Comparison of ENCODE assay signal across 17 mouse cellular contexts in genomic region chr6:142856258-142856874, GRCm38 (mm10). TPM values are rescaled to one million over a fixed set of nuclear protein-coding genes. Genes with fewer than 3 reads are reported as not detected.
DNase-seq lines count a peak whose midpoint lies in the region; ATAC-seq and TF ChIP-seq lines count a peak whose summit lies in the region.
"Had no signal": no experiment of that assay in that cellular context is flagged by ENCODE, and none has a peak within 500 bp of the region (broad histone marks: within the 10 kb centered on the region; RNA-seq: fewer than 3 reads in every experiment).

No protein-coding gene starts in this region.

- H3K79me2 ChIP-seq in heart, adult 2 months (replicated peaks; ENCODE audit: control insufficient read depth, insufficient read depth, low read length) = no peaks in the 10 kb centered on the region
- no peaks in the 10 kb centered on the region for H3K79me2 ChIP-seq in CH12.LX (replicated peaks; ENCODE audit: control insufficient read depth, extremely low read depth, insufficient read depth, poor library complexity, severe bottlenecking)

- no peaks in the 10 kb centered on the region for H3K27me3 ChIP-seq in heart, embryonic 10.5 days (ENCODE audit: insufficient read depth, poor library complexity, severe bottlenecking)
- no peaks in the 10 kb centered on the region for H3K27me3 ChIP-seq in heart, adult 2 months (ENCODE audit: control insufficient read depth, insufficient read depth, low read length)
- H3K27me3 ChIP-seq in CH12.LX (replicated peaks) = no peaks in the 10 kb centered on the region
- H3K27me3 ChIP-seq in forebrain, embryonic 16.5 days (replicated peaks; ENCODE audit: control insufficient read depth, insufficient read depth, low read length) = no peaks in the 10 kb centered on the region
- H3K27me3 ChIP-seq in midbrain, embryonic 11.5 days (ENCODE audit: control insufficient read depth, insufficient read depth, low read length) = no peaks in the 10 kb centered on the region
- H3K27me3 ChIP-seq: stomach, embryonic 15.5 days had no signal

- in situ Hi-C loops in CH12.LX (cut with MboI; ENCODE audit: low pct_ligation_motif_present, low pct_unique_long_range_greater_than_20kb, low sequenced_read_pairs) = loop anchor here (25.0 kb wide), 1 partner anchor 106 kb away; the partner anchor contains the start of gene St8sia1

- dilution Hi-C loops in CH12.LX (cut with MboI; ENCODE audit: extremely low pct_ligation_motif_present, extremely low pct_unique_long_range_greater_than_20kb, low sequenced_read_pairs) = no loop called here

- H3K4me3 ChIP-seq in heart, embryonic 10.5 days = no peak overlapping the region
- H3K4me3 ChIP-seq in heart, adult 2 months = no peak overlapping the region
- no peak overlapping the region for H3K4me3 ChIP-seq in CH12.LX (replicated peaks in 1 of 3; ENCODE audit: low read depth in 2 of 3, low read length in 2 of 3, poor library complexity in 1 of 3)
- no peak overlapping the region for H3K4me3 ChIP-seq in forebrain, embryonic 16.5 days (replicated peaks; ENCODE audit: low read length)
- H3K4me3 ChIP-seq in midbrain, embryonic 11.5 days (ENCODE audit: low read depth, low read length) = no peak overlapping the region
- H3K4me3 ChIP-seq: stomach, embryonic 15.5 days had no signal

- no peaks in the 10 kb centered on the region for H3K36me3 ChIP-seq in heart, embryonic 10.5 days
- H3K36me3 ChIP-seq in heart, adult 2 months (ENCODE audit: control insufficient read depth, insufficient read depth, low read length) = no peaks in the 10 kb centered on the region
- H3K36me3 ChIP-seq in CH12.LX (replicated peaks in 1 of 2; ENCODE audit: control insufficient read depth in 1 of 2, insufficient read depth in 1 of 2, low read length in 1 of 2) = no peaks in the 10 kb centered on the region
- H3K36me3 ChIP-seq in forebrain, embryonic 16.5 days (ENCODE audit: control insufficient read depth, insufficient read depth) = no peaks in the 10 kb centered on the region
- H3K36me3 ChIP-seq in midbrain, embryonic 11.5 days (ENCODE audit: control insufficient read depth, insufficient read depth, low read length) = no peaks in the 10 kb centered on the region
- H3K36me3 ChIP-seq: stomach, embryonic 15.5 days had no signal

- TF ChIP-seq RAD21 in CH12.LX (IDR thresholded peaks at IDR 0.05; ENCODE audit: low read depth, low read length) = no peak

- H3K4me1 ChIP-seq in heart, embryonic 10.5 days = peaks cover 13% of the 10 kb centered on the region
- no peaks in the 10 kb centered on the region for H3K4me1 ChIP-seq in heart, adult 2 months (ENCODE audit: control insufficient read depth, insufficient read depth, low read length)
- peaks cover 7 to 29% of the 10 kb centered on the region in 2 experiments for H3K4me1 ChIP-seq in CH12.LX (ENCODE audit: control insufficient read depth in 1 of 2, insufficient read depth in 2 of 2)
- H3K4me1 ChIP-seq in forebrain, embryonic 16.5 days (replicated peaks; ENCODE audit: control insufficient read depth, insufficient read depth, low read length) = no peaks in the 10 kb centered on the region
- H3K4me1 ChIP-seq in midbrain, embryonic 11.5 days (ENCODE audit: control insufficient read depth, insufficient read depth, low read length) = no peaks in the 10 kb centered on the region
- H3K4me1 ChIP-seq: stomach, embryonic 15.5 days had no signal

- TF ChIP-seq CTCF in heart, adult 2 months (IDR thresholded peaks at IDR 0.05) = no peak
- no peak for TF ChIP-seq CTCF in CH12.LX (conservative IDR thresholded peaks at IDR 0.05 in 1 of 2, IDR thresholded peaks at IDR 0.05 in 1 of 2; ENCODE audit: low read depth in 2 of 2, low read length in 2 of 2)

- H3K27ac ChIP-seq in heart, embryonic 10.5 days = no peak overlapping the region
- H3K27ac ChIP-seq in heart, adult 2 months = no peak overlapping the region
- no peak overlapping the region for H3K27ac ChIP-seq in CH12.LX (ENCODE audit: insufficient read depth, low read depth)
- H3K27ac ChIP-seq in forebrain, embryonic 16.5 days (ENCODE audit: low read length) = no peak overlapping the region
- no peak overlapping the region for H3K27ac ChIP-seq in midbrain, embryonic 11.5 days (ENCODE audit: low read depth, low read length)
- H3K27ac ChIP-seq: kidney, postnatal 0 days; stomach, embryonic 15.5 days had no signal

- no peak overlapping the region for H3K9ac ChIP-seq in heart, adult 2 months (ENCODE audit: low read depth, low read length)
- no peak overlapping the region for H3K9ac ChIP-seq in CH12.LX (ENCODE audit: insufficient read depth, low read depth)
- no peak overlapping the region for H3K9ac ChIP-seq in forebrain, embryonic 16.5 days (replicated peaks; ENCODE audit: low read depth, low read length)
- H3K9ac ChIP-seq in midbrain, embryonic 11.5 days (ENCODE audit: low read length) = no peak overlapping the region
- H3K9ac ChIP-seq: stomach, embryonic 15.5 days had no signal

- TF ChIP-seq EP300 in heart, adult 2 months (IDR thresholded peaks at IDR 0.05; ENCODE audit: insufficient read depth, low read depth, low read length) = no peak
- no peak for TF ChIP-seq EP300 in CH12.LX (IDR thresholded peaks at IDR 0.05; ENCODE audit: low read length)

- H3K4me2 ChIP-seq in CH12.LX (ENCODE audit: insufficient read depth, low read depth, poor library complexity, severe bottlenecking) = no peak overlapping the region
- no peak overlapping the region for H3K4me2 ChIP-seq in forebrain, embryonic 16.5 days (ENCODE audit: low read length)
- H3K4me2 ChIP-seq in midbrain, embryonic 11.5 days = no peak overlapping the region
- H3K4me2 ChIP-seq: stomach, embryonic 15.5 days had no signal

- intact Hi-C loops in heart, adult 2 months (cut with DNase I) = no loop called here

- 70% methylated on average over 3 of the region's 3 CpGs for WGBS in heart, embryonic 10.5 days
- WGBS in heart, adult 2 months = 70% methylated on average over 3 of the region's 3 CpGs
- WGBS in forebrain, embryonic 16.5 days = 69% methylated on average over 3 of the region's 3 CpGs
- 73% methylated on average over 3 of the region's 3 CpGs for WGBS in midbrain, embryonic 11.5 days

- DNase-seq in heart, embryonic 10.5 days (ENCODE audit: low spot score) = peak; percentile 47
- DNase-seq in heart, adult 2 months = no peak
- DNase-seq in CH12.LX (ENCODE audit: extremely low read depth) = no peak
- DNase-seq in midbrain, embryonic 11.5 days (ENCODE audit: low spot score, missing footprints) = no peak
- no peak for DNase-seq in cerebellum, postnatal 36 days
- no peak for DNase-seq in ovary, postnatal 10 days (ENCODE audit: low spot score)
- DNase-seq in kidney, postnatal 25 days = no peak
- DNase-seq: adrenal gland, postnatal 10 days; embryo, embryonic 11 days; gastrocnemius, postnatal 36 days; heart, postnatal 10 days; layer of hippocampus, postnatal 36 days; lung, postnatal 10 days had no signal

- peak; percentile 34; the same call in 1 of the 2 replicates for ATAC-seq in forebrain, embryonic 16.5 days
- peak; percentile 64 for ATAC-seq in midbrain, embryonic 11.5 days (ENCODE audit: low FRiP score)

- TF ChIP-seq POLR2A in heart, adult 2 months (IDR thresholded peaks at IDR 0.05; ENCODE audit: insufficient read depth, low read depth, low read length) = no peak
- TF ChIP-seq POLR2A in CH12.LX (IDR thresholded peaks at IDR 0.05; ENCODE audit: low read depth, low read length) = no peak

- H3K9me3 ChIP-seq in heart, embryonic 10.5 days = no peaks in the 10 kb centered on the region
- H3K9me3 ChIP-seq in CH12.LX (replicated peaks; ENCODE audit: low read length) = no peaks in the 10 kb centered on the region
- H3K9me3 ChIP-seq in forebrain, embryonic 16.5 days (ENCODE audit: control insufficient read depth, low read length) = no peaks in the 10 kb centered on the region
- H3K9me3 ChIP-seq in midbrain, embryonic 11.5 days (ENCODE audit: control insufficient read depth, low read length) = no peaks in the 10 kb centered on the region
- H3K9me3 ChIP-seq: stomach, embryonic 15.5 days had no signal

TF ChIP-seq in CH12.LX, 34 proteins besides CTCF, POLR2A, EP300 and RAD21:
- TF ChIP-seq IRF4 (IDR thresholded peaks at IDR 0.05; ENCODE audit: low read depth, low read length) (0 out of 2 replicates have a peak, but pooled peaks have one; percentile 4), JUND (conservative IDR thresholded peaks at IDR 0.05; ENCODE audit: low read depth, low read length) (no peak)

RNA-seq across cellular contexts. Expression of gene Sult6b2, which starts 52.1 kb away (rescaled TPM):
- 0.06 TPM in 1 of 2 replicates, not detected in the other for polyA plus RNA-seq in heart, embryonic 10.5 days (2016; fragmentation: Nextera tagmentation; extraction: Ambion mirVana)
- total RNA-seq in heart, adult 2 months (2021) = not detected
- polyA plus RNA-seq in heart, adult 2 months (2012; rRNA removed) = 0.12 TPM in 2 replicates
- total RNA-seq in CH12.LX (2012; rRNA removed) = 0.08 and 0.25 TPM in 2 replicates
- 0.49 and 0.54 TPM in 2 replicates for total RNA-seq in CH12.LX (2014; rRNA removed)
- 1.1 and 1.8 TPM in 2 replicates for polyA plus RNA-seq in CH12.LX (2012; ENCODE audit: insufficient read length, low read depth)
- polyA plus RNA-seq in forebrain, embryonic 16.5 days (2015; fragmentation: Nextera tagmentation; extraction: Ambion mirVana) = 0.11 and 0.28 TPM in 2 replicates
- 0.14 and 0.16 TPM in 2 replicates for polyA plus RNA-seq in midbrain, embryonic 11.5 days (2014; fragmentation: Nextera tagmentation; extraction: Ambion mirVana)
- total RNA-seq: adrenal gland, postnatal 10 days; gastrocnemius, postnatal 36 days; heart, postnatal 10 days; layer of hippocampus, postnatal 36 days had no signal
- polyA plus RNA-seq: kidney, postnatal 0 days; urinary bladder, adult 2 months had no signal
